Mouse (Mus musculus) induced T-regulatory cell, adult 2 months (primary cell): ENCODE data around the gene Scgb2b7.
"Not testable (repeated sequence)": the region's sequence is repeated elsewhere in the genome, so short reads cannot be mapped to it uniquely, and the experiment has no call there.

Experiments
- DNase-seq: peaks from one replicate; pipeline ENCODE4 v3.0.0-alpha.2; 2012; ENCODE audit warnings: low read depth

Gene Scgb2b7

GRCm38 (mm10) chr7:31705657-31706056 is at the start of gene Scgb2b7:
Scgb2b7 (minus strand) TSS chr7:31705757.
- not testable (repeated sequence) for DNase-seq

- DNase-seq: not testable (repeated sequence)
These were observed 6.8 kb upstream of the Scgb2b7 start, which contains the start of gene Scgb1b7 for GRCm38 (mm10) chr7:31712365-31712764. Scgb1b7 (plus strand) TSS chr7:31712665.
